Mouse (Mus musculus) midbrain, embryonic 10.5 days (tissue): ENCODE results near the gene Poln. TPM values are rescaled to one million over a fixed set of nuclear protein-coding genes. Genes with fewer than 3 reads are reported as not detected.

ENCODE experiments used
- DNase-seq: peaks from one replicate; pipeline ENCODE4 v3.0.0-alpha.2; 2017; ENCODE audit warnings: low spot score
- H3K27ac ChIP-seq: fragments of 300-500 bp; sonication (generic); replicated peaks from 2 replicates; pipeline ENCODE4 v1.5.1; 2016; ENCODE audit warnings: mild to moderate bottlenecking
- H3K27me3 ChIP-seq: fragments of 300-500 bp; sonication (generic); 2 replicates; pipeline ENCODE4 v1.6.1; 2016; ENCODE audit warnings: low read depth, mild to moderate bottlenecking; ENCODE audit not compliant: poor library complexity, severe bottlenecking
- H3K36me3 ChIP-seq: fragments of 300-500 bp; sonication (generic); 2 replicates; pipeline ENCODE4 v1.6.1; 2016; ENCODE audit warnings: mild to moderate bottlenecking, moderate library complexity
- H3K4me1 ChIP-seq: fragments of 300-500 bp; sonication (generic); 2 replicates; pipeline ENCODE4 v1.6.1; 2016
- H3K4me3 ChIP-seq: fragments of 300-500 bp; sonication (generic); 2 replicates; pipeline ENCODE4 v1.5.1; 2016; ENCODE audit warnings: mild to moderate bottlenecking, moderate library complexity
- H3K9me3 ChIP-seq: fragments of 300-500 bp; sonication (generic); replicated peaks from 2 replicates; pipeline ENCODE4 v1.6.1; 2016; ENCODE audit warnings: mild to moderate bottlenecking
- WGBS: fragments of 180-500 bp; shearing (Covaris S2); methylation state at CpG from one replicate; pipeline ENCODE4 v1.1.7; 2016; 5-methylcytosine and 5-hydroxymethylcytosine counted together
- polyA plus RNA-seq: library from polyadenylated mRNA; unstranded; fragments of >200 nt; fragmentation: Nextera tagmentation; extraction: Ambion mirVana; gene quantifications from 2 replicates; pipeline ENCODE4 v1.2.1, GENCODE M21; 2016

Poln gene
- polyA plus RNA-seq, 1 experiment from 2014 or later = 1.2 TPM

GRCm38 (mm10) chr5:34196423-34196822, 27.2 kb upstream of the Poln start:
- Histone ChIP-seq H3K4me3 (no peak overlapping the region), H3K27ac (no peak overlapping the region), H3K9me3 (no peaks in the 10 kb centered on the region), H3K4me1 (no peaks in the 10 kb centered on the region), H3K27me3 (no peaks in the 10 kb centered on the region), H3K36me3 (no peaks in the 10 kb centered on the region)
- 87% methylated on average over 7 of the region's 7 CpGs for WGBS
- no peak for DNase-seq

GRCm38 (mm10) chr5:34195786-34196185, 26.5 kb upstream of the Poln start:
- H3K27me3 ChIP-seq = no peaks in the 10 kb centered on the region
- no peaks in the 10 kb centered on the region for H3K9me3 ChIP-seq
- no peak for DNase-seq
- no peaks in the 10 kb centered on the region for H3K4me1 ChIP-seq
- H3K27ac ChIP-seq = 0 out of 2 replicates have a peak overlapping the region, but pooled peaks have one; percentile 9
- H3K4me3 ChIP-seq = no peak overlapping the region
- 92% methylated on average over 12 of the region's 12 CpGs for WGBS
- H3K36me3 ChIP-seq = no peaks in the 10 kb centered on the region

GRCm38 (mm10) chr5:34194975-34195662, 25.9 kb upstream of the Poln start:
- Histone ChIP-seq H3K36me3 (no peaks in the 10 kb centered on the region), H3K4me3 (no peak overlapping the region)
- 81% methylated on average over 6 of the region's 6 CpGs for WGBS

GRCm38 (mm10) chr5:34194426-34194825, 25.2 kb upstream of the Poln start:
- no peak overlapping the region for H3K4me3 ChIP-seq
- H3K36me3 ChIP-seq = no peaks in the 10 kb centered on the region
- DNase-seq = no peak
- no peak overlapping the region for H3K27ac ChIP-seq
- no peaks in the 10 kb centered on the region for H3K4me1 ChIP-seq
- H3K9me3 ChIP-seq = no peaks in the 10 kb centered on the region
- peaks cover 5% of the 10 kb centered on the region for H3K27me3 ChIP-seq
- 47% methylated on average over 1 of the region's 1 CpGs for WGBS

More at GRCm38 (mm10) chr5:34194975-34195662, 25.9 kb upstream of the Poln start:
- H3K27ac ChIP-seq = no peak overlapping the region
- no peaks in the 10 kb centered on the region for H3K9me3 ChIP-seq
- H3K4me1 ChIP-seq = no peaks in the 10 kb centered on the region
- no peaks in the 10 kb centered on the region for H3K27me3 ChIP-seq
- no peak for DNase-seq

GRCm38 (mm10) chr5:34191843-34192242, 22.6 kb upstream of the Poln start:
- H3K36me3 ChIP-seq = no peaks in the 10 kb centered on the region

GRCm38 (mm10) chr5:34191021-34191420, 21.8 kb upstream of the Poln start:
- DNase-seq = no peak
- peaks cover 25% of the 10 kb centered on the region for H3K4me1 ChIP-seq
- no peak overlapping the region for H3K27ac ChIP-seq
- no peak overlapping the region for H3K4me3 ChIP-seq
- no peaks in the 10 kb centered on the region for H3K9me3 ChIP-seq
- no peaks in the 10 kb centered on the region for H3K36me3 ChIP-seq
- WGBS = 52% methylated on average over 4 of the region's 4 CpGs
- H3K27me3 ChIP-seq = peaks cover 21% of the 10 kb centered on the region

More at GRCm38 (mm10) chr5:34191843-34192242, 22.6 kb upstream of the Poln start:
- Histone ChIP-seq H3K4me3 (no peak overlapping the region), H3K4me1 (peaks cover 17% of the 10 kb centered on the region), H3K27me3 (peaks cover 15% of the 10 kb centered on the region), H3K27ac (no peak overlapping the region), H3K9me3 (no peaks in the 10 kb centered on the region)
- DNase-seq = no peak
- WGBS = 74% methylated on average over 4 of the region's 4 CpGs

- no peak for DNase-seq
- Histone ChIP-seq H3K27me3 (peaks cover 24% of the 10 kb centered on the region), H3K4me1 (peaks cover 34% of the 10 kb centered on the region), H3K9me3 (no peaks in the 10 kb centered on the region), H3K27ac (no peak overlapping the region), H3K36me3 (no peaks in the 10 kb centered on the region), H3K4me3 (no peak overlapping the region)
- 69% methylated on average over 1 of the region's 1 CpGs for WGBS
These were observed 20.3 kb upstream of the Poln start for GRCm38 (mm10) chr5:34189521-34189920.

- H3K4me3 ChIP-seq = peak overlapping the region; percentile 76; the same call in 1 of the 2 replicates
- WGBS = 78% methylated on average over 2 of the region's 2 CpGs
- peaks cover 24% of the 10 kb centered on the region for H3K27me3 ChIP-seq
- no peaks in the 10 kb centered on the region for H3K36me3 ChIP-seq
- no peaks in the 10 kb centered on the region for H3K9me3 ChIP-seq
- no peak overlapping the region for H3K27ac ChIP-seq
- H3K4me1 ChIP-seq = peaks cover 34% of the 10 kb centered on the region
- DNase-seq = no peak
These were observed 19.6 kb upstream of the Poln start for GRCm38 (mm10) chr5:34188856-34189255.

- Histone ChIP-seq H3K36me3 (0 out of 2 replicates have a peak, but pooled peaks cover 5% of the 10 kb centered on the region), H3K9me3 (no peaks in the 10 kb centered on the region)
These were observed 18.5 kb upstream of the Poln start, which contains the start of gene Mxd4 for GRCm38 (mm10) chr5:34187601-34188316. Gene Mxd4, minus strand, starts transcription at chr5:34187720.

GRCm38 (mm10) chr5:34186961-34187391, 17.7 kb upstream of the Poln start:
- Histone ChIP-seq H3K27me3 (peaks cover 24% of the 10 kb centered on the region), H3K27ac (peak overlapping the region; percentile 83), H3K36me3 (0 out of 2 replicates have a peak, but pooled peaks cover 9% of the 10 kb centered on the region), H3K9me3 (no peaks in the 10 kb centered on the region), H3K4me1 (peaks cover 43% of the 10 kb centered on the region), H3K4me3 (peak overlapping the region; percentile 76)
- under 1% methylated on average over 42 of the region's 46 CpGs for WGBS
- DNase-seq = peak; percentile 43

More at GRCm38 (mm10) chr5:34187601-34188316, 18.5 kb upstream of the Poln start, which contains the start of gene Mxd4:
- Histone ChIP-seq H3K4me1 (peaks cover 43% of the 10 kb centered on the region), H3K27me3 (peaks cover 24% of the 10 kb centered on the region), H3K27ac (peak within 1 kb of the TSS; percentile 85), H3K4me3 (peak within 1 kb of the TSS; percentile 76)
- peak; percentile 98 for DNase-seq
- WGBS = under 1% methylated on average over 60 of the region's 60 CpGs

- Histone ChIP-seq H3K27me3 (peaks cover 24% of the 10 kb centered on the region), H3K4me1 (peaks cover 43% of the 10 kb centered on the region), H3K9me3 (no peaks in the 10 kb centered on the region), H3K36me3 (peaks cover 10% of the 10 kb centered on the region; the same call in 1 of the 2 replicates), H3K27ac (peak overlapping the region; percentile 83), H3K4me3 (peak overlapping the region; percentile 76)
- no peak for DNase-seq
- WGBS = 78% methylated on average over 2 of the region's 2 CpGs
These were observed 17.1 kb upstream of the Poln start for GRCm38 (mm10) chr5:34186391-34186790.

GRCm38 (mm10) chr5:34185791-34186190, 16.5 kb upstream of the Poln start:
- Histone ChIP-seq H3K27ac (no peak overlapping the region), H3K27me3 (peaks cover 24% of the 10 kb centered on the region), H3K36me3 (peaks cover 13% of the 10 kb centered on the region; the same call in 1 of the 2 replicates), H3K4me1 (peaks cover 43% of the 10 kb centered on the region), H3K4me3 (peak overlapping the region; percentile 76), H3K9me3 (no peaks in the 10 kb centered on the region)
- no peak for DNase-seq
